8 mouse cellular contexts compared by ENCODE assay signal in the genomic region with DNA sequence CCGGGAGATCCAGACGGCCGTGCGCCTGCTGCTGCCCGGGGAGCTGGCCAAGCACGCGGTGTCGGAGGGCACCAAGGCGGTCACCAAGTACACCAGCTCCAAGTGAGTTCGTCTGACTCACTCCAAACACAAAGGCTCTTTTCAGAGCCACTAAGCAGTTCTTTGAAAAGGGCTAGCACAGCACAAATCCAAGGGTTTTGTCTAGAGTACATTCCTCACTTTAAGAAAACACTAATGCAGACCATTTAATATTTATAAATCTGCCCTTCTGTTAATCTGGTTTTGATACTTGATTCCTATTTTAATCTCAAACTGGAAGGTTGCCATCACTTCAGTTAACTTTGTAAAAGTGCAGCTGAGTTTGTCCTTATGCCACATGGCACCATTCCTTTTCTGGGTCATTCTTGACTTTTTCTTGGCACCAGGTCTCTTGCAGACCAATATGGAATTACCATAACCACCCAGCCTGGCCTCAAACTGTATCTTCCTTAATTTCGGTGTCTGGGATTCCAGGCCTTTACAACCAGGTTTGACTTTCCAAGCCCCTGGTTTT. TPM values are rescaled to one million over a fixed set of nuclear protein-coding genes. Genes with fewer than 3 reads are reported as not detected.
A peak's percentile ranks its signal among the peaks of the same experiment; 100 is the strongest.
DNase-seq lines count a peak whose midpoint lies in the region; ATAC-seq and TF ChIP-seq lines count a peak whose summit lies in the region.

No protein-coding gene starts in this region.

- 2% methylated on average over 11 of the region's 11 CpGs for WGBS in kidney, embryonic 15.5 days
- WGBS in forebrain, postnatal 0 days: 3% methylated on average over 11 of the region's 11 CpGs

- H3K36me3 ChIP-seq in kidney, embryonic 15.5 days: no peaks in the 10 kb centered on the region
- no peaks in the 10 kb centered on the region for H3K36me3 ChIP-seq in forebrain, postnatal 0 days (ENCODE audit: insufficient read depth)

- no peak for TF ChIP-seq CTCF in Patski (IDR thresholded peaks at IDR 0.05)
- TF ChIP-seq CTCF in forebrain, postnatal 0 days (IDR thresholded peaks at IDR 0.05; ENCODE audit: low read depth): no peak

- no peak; the same call in 1 of the 2 replicates for ATAC-seq in kidney, embryonic 15.5 days (replicated peaks; ENCODE audit: low FRiP score)
- ATAC-seq in Patski: peak; percentile 19
- peak; percentile 37 for ATAC-seq in forebrain, postnatal 0 days
- ATAC-seq in megakaryocyte-erythroid progenitor cell, adult 5-6 weeks (replicated peaks; ENCODE audit: low FRiP score, low TSS enrichment, poor library complexity, severe bottlenecking): peak; percentile 39

- H3K9me3 ChIP-seq in kidney, embryonic 15.5 days (replicated peaks): no peaks in the 10 kb centered on the region
- H3K9me3 ChIP-seq in forebrain, postnatal 0 days (ENCODE audit: low read length): no peaks in the 10 kb centered on the region

- H3K4me3 ChIP-seq in kidney, embryonic 15.5 days (replicated peaks): peak overlapping the region; percentile 45
- peak overlapping the region; percentile 38 for H3K4me3 ChIP-seq in forebrain, postnatal 0 days (ENCODE audit: low read depth, low read length)

- in situ Hi-C loops in Patski (cut with MboI; ENCODE audit: low pct_unique_long_range_greater_than_20kb): loop anchor here (10.0 kb wide), 1 partner anchor 538 kb away; no protein-coding TSS in a partner anchor

- H3K4me2 ChIP-seq in kidney, embryonic 15.5 days: peak overlapping the region; percentile 61
- peak overlapping the region; percentile 63 for H3K4me2 ChIP-seq in forebrain, postnatal 0 days (ENCODE audit: low read depth)

- peaks cover 32% of the 10 kb centered on the region for H3K4me1 ChIP-seq in kidney, embryonic 15.5 days
- peaks cover 15% of the 10 kb centered on the region for H3K4me1 ChIP-seq in forebrain, postnatal 0 days (ENCODE audit: insufficient read depth)

- peak overlapping the region; percentile 43 for H3K9ac ChIP-seq in kidney, embryonic 15.5 days
- peak overlapping the region; percentile 50 for H3K9ac ChIP-seq in forebrain, postnatal 0 days

- H3K27me3 ChIP-seq in kidney, embryonic 15.5 days: no peaks in the 10 kb centered on the region
- no peaks in the 10 kb centered on the region for H3K27me3 ChIP-seq in Patski
- no peaks in the 10 kb centered on the region for H3K27me3 ChIP-seq in forebrain, postnatal 0 days (ENCODE audit: insufficient read depth, low read length)

- POLR2A ChIA-PET in Patski (lab: Charles Lee): no interaction called here

- CTCF ChIA-PET in Patski (lab: Charles Lee): interaction anchor here (0.9 kb wide), 1 partner anchor 11 kb away, joined by 3 read pairs; no protein-coding TSS in a partner anchor

- DNase-seq in kidney, adult 8-10 months: no peak
- no peak for DNase-seq in Patski (ENCODE audit: low read depth, low spot score)
- DNase-seq in forebrain, postnatal 0 days: peak; percentile 49
- DNase-seq in gastrocnemius, adult 18-20 months (ENCODE audit: low spot score): no peak
- no peak for DNase-seq in thymus, postnatal 10 days (ENCODE audit: low spot score in 2 of 2)
- no peak for DNase-seq in layer of hippocampus, postnatal 25 days (ENCODE audit: extremely low spot score in 1 of 2, low spot score in 1 of 2)

- peak overlapping the region; percentile 94 for H3K27ac ChIP-seq in kidney, embryonic 15.5 days
- peak overlapping the region; percentile 70; the same call in 1 of the 2 replicates for H3K27ac ChIP-seq in forebrain, postnatal 0 days (ENCODE audit: low read depth, low read length)

RNA-seq across cellular contexts. Expression of a gene that starts 0.6 kb away (rescaled TPM):
- 4.6 and 5.2 TPM in 2 replicates for polyA plus RNA-seq in kidney, embryonic 15.5 days (2015; fragmentation: Nextera tagmentation; extraction: Ambion mirVana)
- not detected for polyA plus RNA-seq in Patski (2021)
- 308 and 356 TPM in 2 replicates for total RNA-seq in forebrain, postnatal 0 days (2014; rRNA removed)
- polyA plus RNA-seq in forebrain, postnatal 0 days (2015; fragmentation: Nextera tagmentation; extraction: Ambion mirVana): 0.34 TPM in 1 of 2 replicates, not detected in the other
- total RNA-seq in megakaryocyte-erythroid progenitor cell, adult 5-6 weeks (2014; fragmentation: Nextera tagmentation): 242 and 265 TPM in 2 replicates
- 262 and 417 TPM in 2 replicates for total RNA-seq in megakaryocyte-erythroid progenitor cell, adult 5-6 weeks (2017)
- not detected for total RNA-seq in gastrocnemius, adult 18-20 months (2021)
- total RNA-seq in layer of hippocampus, postnatal 25 days (2021): 1 to 10 TPM; 6.5 to 8.1 TPM

RNA-seq across cellular contexts. Expression of a gene that starts 5.0 kb away (rescaled TPM):
- polyA plus RNA-seq in kidney, embryonic 15.5 days (2015; fragmentation: Nextera tagmentation; extraction: Ambion mirVana): 14.2 and 15.6 TPM in 2 replicates
- polyA plus RNA-seq in Patski (2021): 4.9 TPM
- 277 and 308 TPM in 2 replicates for total RNA-seq in forebrain, postnatal 0 days (2014; rRNA removed)
- 0.75 and 1.3 TPM in 2 replicates for polyA plus RNA-seq in forebrain, postnatal 0 days (2015; fragmentation: Nextera tagmentation; extraction: Ambion mirVana)
- total RNA-seq in megakaryocyte-erythroid progenitor cell, adult 5-6 weeks (2014; fragmentation: Nextera tagmentation): 21.9 TPM in 1 of 2 replicates, not detected in the other
- total RNA-seq in megakaryocyte-erythroid progenitor cell, adult 5-6 weeks (2017): 175 and 228 TPM in 2 replicates
- total RNA-seq in gastrocnemius, adult 18-20 months (2021): 1 to 10 TPM in 1 of 2 experiments, not detected in 1; 2.3 TPM
- 10 to 100 TPM; 51.7 to 65.0 TPM for total RNA-seq in layer of hippocampus, postnatal 25 days (2021)

RNA-seq across cellular contexts. Expression of a gene that starts 6.2 kb away (rescaled TPM):
- polyA plus RNA-seq in kidney, embryonic 15.5 days (2015; fragmentation: Nextera tagmentation; extraction: Ambion mirVana): 29.5 and 35.5 TPM in 2 replicates
- not detected for polyA plus RNA-seq in Patski (2021)
- total RNA-seq in forebrain, postnatal 0 days (2014; rRNA removed): 342 and 560 TPM in 2 replicates
- polyA plus RNA-seq in forebrain, postnatal 0 days (2015; fragmentation: Nextera tagmentation; extraction: Ambion mirVana): 12.1 and 14.6 TPM in 2 replicates
- total RNA-seq in megakaryocyte-erythroid progenitor cell, adult 5-6 weeks (2014; fragmentation: Nextera tagmentation): 3.0 and 26.7 TPM in 2 replicates
- 582 and 1,238 TPM in 2 replicates for total RNA-seq in megakaryocyte-erythroid progenitor cell, adult 5-6 weeks (2017)
- 1 to 10 TPM in 1 of 2 experiments, not detected in 1; 1.5 TPM for total RNA-seq in gastrocnemius, adult 18-20 months (2021)
- 10 to 100 TPM; 25.2 to 27.6 TPM for total RNA-seq in layer of hippocampus, postnatal 25 days (2021)

RNA-seq across cellular contexts. Expression of a gene that starts 6.5 kb away (rescaled TPM):
- polyA plus RNA-seq in kidney, embryonic 15.5 days (2015; fragmentation: Nextera tagmentation; extraction: Ambion mirVana): 1.6 and 4.5 TPM in 2 replicates
- 1.1 TPM for polyA plus RNA-seq in Patski (2021)
- total RNA-seq in forebrain, postnatal 0 days (2014; rRNA removed): 131 and 141 TPM in 2 replicates
- 0.65 and 0.73 TPM in 2 replicates for polyA plus RNA-seq in forebrain, postnatal 0 days (2015; fragmentation: Nextera tagmentation; extraction: Ambion mirVana)
- total RNA-seq in megakaryocyte-erythroid progenitor cell, adult 5-6 weeks (2014; fragmentation: Nextera tagmentation): 430 and 709 TPM in 2 replicates
- 345 and 387 TPM in 2 replicates for total RNA-seq in megakaryocyte-erythroid progenitor cell, adult 5-6 weeks (2017)
- total RNA-seq in gastrocnemius, adult 18-20 months (2021): 1 to 10 TPM; 3.4 to 3.7 TPM
- 10 to 100 TPM; 32.0 to 37.1 TPM for total RNA-seq in layer of hippocampus, postnatal 25 days (2021)

RNA-seq across cellular contexts. Expression of a gene that starts 12.4 kb away (rescaled TPM):
- 0.91 and 1.9 TPM in 2 replicates for polyA plus RNA-seq in kidney, embryonic 15.5 days (2015; fragmentation: Nextera tagmentation; extraction: Ambion mirVana)
- polyA plus RNA-seq in Patski (2021): 1.2 TPM
- total RNA-seq in forebrain, postnatal 0 days (2014; rRNA removed): 282 and 307 TPM in 2 replicates
- not detected in 2 replicates for polyA plus RNA-seq in forebrain, postnatal 0 days (2015; fragmentation: Nextera tagmentation; extraction: Ambion mirVana)
- total RNA-seq in megakaryocyte-erythroid progenitor cell, adult 5-6 weeks (2014; fragmentation: Nextera tagmentation): 3.8 and 29.3 TPM in 2 replicates
- 302 and 554 TPM in 2 replicates for total RNA-seq in megakaryocyte-erythroid progenitor cell, adult 5-6 weeks (2017)
- under 1 TPM; 0.43 to 0.59 TPM for total RNA-seq in gastrocnemius, adult 18-20 months (2021)
- 10 to 100 TPM; 17.6 to 19.5 TPM for total RNA-seq in layer of hippocampus, postnatal 25 days (2021)

Comparison
In these comparisons a context has a peak if more than half of its experiments do, and no peak if none do; other contexts are left out.
1. RNA of a gene that starts 0.6 kb away (total RNA-seq): 242 to 417 TPM in megakaryocyte-erythroid progenitor cell, adult 5-6 weeks and 308 to 356 TPM in forebrain, postnatal 0 days; 6.5 to 8.1 TPM in layer of hippocampus, postnatal 25 days and not detected in gastrocnemius, adult 18-20 months; every median in the first group is over 10 times any median in the second.